Mouse (Mus musculus): Measurements from ENCODE around the gene Klhl5. TPM values are rescaled to one million over a fixed set of nuclear protein-coding genes. Genes with fewer than 3 reads are reported as not detected.

The Klhl5 gene
- polyA plus RNA-seq (2012; rRNA removed), result 4.2 and 4.4 TPM in 2 replicates

GRCm38 (mm10) chr5:65106876-65107772 is at the start of gene Klhl5:
Klhl5 (plus strand) TSS chr5:65107539.

GRCm38 (mm10) chr5:65091921-65092320 is 15.4 kb upstream of the Klhl5 start, which contains the start of gene Tmem156:
Tmem156 (minus strand) TSS chr5:65092132.

GRCm38 (mm10) chr5:65199346-65200128 is 92.2 kb downstream of the Klhl5 start, which contains the start of gene Wdr19:
Wdr19 (plus strand) TSS chr5:65199696.

Other genes starting within 250 kb of the Klhl5 start
- 0.29 and 0.41 TPM in 2 replicates for gene Tlr1, start 174.0 kb upstream of the Klhl5 start, polyA plus RNA-seq (2012; rRNA removed)
- 0.23 and 0.28 TPM in 2 replicates for gene Tlr6, start 147.4 kb upstream of the Klhl5 start, polyA plus RNA-seq (2012; rRNA removed)
- gene Fam114a1, start 137.5 kb upstream of the Klhl5 start, polyA plus RNA-seq (2012; rRNA removed), result 4.9 and 9.0 TPM in 2 replicates
- 0.24 and 0.27 TPM in 2 replicates for gene Tmem156, start 15.4 kb upstream of the Klhl5 start, polyA plus RNA-seq (2012; rRNA removed)
- 0.47 and 0.76 TPM in 2 replicates for gene Wdr19, start 92.2 kb downstream of the Klhl5 start, polyA plus RNA-seq (2012; rRNA removed)
- 1.1 and 1.9 TPM in 2 replicates for gene Rfc1, start 228.1 kb downstream of the Klhl5 start, polyA plus RNA-seq (2012; rRNA removed)
- gene Klb, start 240.8 kb downstream of the Klhl5 start, polyA plus RNA-seq (2012; rRNA removed), result 0.11 and 0.35 TPM in 2 replicates

Data from stomach, adult 2 months (tissue).